Mouse (Mus musculus) frontal cortex, adult (tissue): ENCODE data around the gene Slc43a1.

Experiments used
- ATAC-seq: cut with Nextera tagmentation; 2 replicates; pipeline ENCODE4 v1.9.2; 2017; ENCODE audit warnings: mild to moderate bottlenecking, moderate library complexity, mixed read lengths; ENCODE audit not compliant: low TSS enrichment

Slc43a1 gene

DNA sequence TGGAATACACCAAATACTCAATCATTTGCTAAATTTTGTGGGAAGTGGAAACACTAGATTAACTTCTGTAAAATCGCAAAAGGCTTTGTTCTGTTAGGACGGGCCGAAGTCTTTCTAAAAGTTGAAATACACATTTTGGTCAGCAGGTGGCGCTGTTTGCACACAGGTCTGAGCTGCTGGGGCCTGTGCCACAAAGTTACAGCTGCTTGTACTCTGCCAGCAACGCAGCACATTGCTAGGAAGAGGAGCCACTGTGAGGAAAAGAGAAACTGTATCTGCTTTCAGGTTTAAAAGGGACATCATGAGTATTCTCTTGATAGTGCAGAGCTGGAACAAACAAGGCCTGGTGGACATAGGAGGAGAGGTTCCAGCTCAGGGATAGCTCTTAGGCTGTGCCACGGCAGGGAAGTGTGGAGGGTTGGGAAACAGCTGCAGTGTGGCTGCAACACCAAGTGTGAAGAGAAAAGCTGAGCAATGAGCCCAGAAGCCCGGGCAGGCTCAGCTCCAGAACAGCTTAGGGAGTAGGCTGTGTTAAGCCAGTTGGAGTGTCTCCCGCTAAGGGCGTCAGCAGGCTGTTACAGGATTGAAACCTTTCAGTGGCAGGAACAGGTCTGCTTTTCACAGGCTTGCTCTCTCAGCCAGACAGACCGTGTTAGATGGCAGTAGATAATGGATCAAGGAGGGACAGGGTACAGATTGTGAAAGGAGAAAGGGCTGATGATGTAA lies 6.8 kb upstream of the Slc43a1 start:
- peak; percentile 94 for ATAC-seq

DNA sequence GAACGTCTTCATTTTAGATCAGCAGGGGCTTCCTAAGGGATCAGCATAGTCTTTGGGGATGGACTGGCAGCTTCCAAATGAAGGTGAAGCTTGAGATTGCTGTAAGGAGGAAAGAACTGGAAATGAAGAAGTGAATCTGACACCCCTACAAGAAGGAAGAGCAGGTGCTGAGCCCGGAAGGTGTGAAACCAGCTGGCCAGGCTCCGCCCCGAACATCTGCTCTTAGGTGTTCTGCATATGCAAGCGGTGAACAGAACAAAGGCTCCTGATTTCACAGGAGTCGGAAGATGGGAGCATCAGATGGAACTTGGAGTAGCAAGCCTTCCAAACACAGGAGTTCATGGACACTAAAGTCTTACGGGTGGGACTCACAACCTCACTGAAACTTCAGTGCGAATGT lies 1.5 kb upstream of the Slc43a1 start:
- ATAC-seq = no peak

DNA sequence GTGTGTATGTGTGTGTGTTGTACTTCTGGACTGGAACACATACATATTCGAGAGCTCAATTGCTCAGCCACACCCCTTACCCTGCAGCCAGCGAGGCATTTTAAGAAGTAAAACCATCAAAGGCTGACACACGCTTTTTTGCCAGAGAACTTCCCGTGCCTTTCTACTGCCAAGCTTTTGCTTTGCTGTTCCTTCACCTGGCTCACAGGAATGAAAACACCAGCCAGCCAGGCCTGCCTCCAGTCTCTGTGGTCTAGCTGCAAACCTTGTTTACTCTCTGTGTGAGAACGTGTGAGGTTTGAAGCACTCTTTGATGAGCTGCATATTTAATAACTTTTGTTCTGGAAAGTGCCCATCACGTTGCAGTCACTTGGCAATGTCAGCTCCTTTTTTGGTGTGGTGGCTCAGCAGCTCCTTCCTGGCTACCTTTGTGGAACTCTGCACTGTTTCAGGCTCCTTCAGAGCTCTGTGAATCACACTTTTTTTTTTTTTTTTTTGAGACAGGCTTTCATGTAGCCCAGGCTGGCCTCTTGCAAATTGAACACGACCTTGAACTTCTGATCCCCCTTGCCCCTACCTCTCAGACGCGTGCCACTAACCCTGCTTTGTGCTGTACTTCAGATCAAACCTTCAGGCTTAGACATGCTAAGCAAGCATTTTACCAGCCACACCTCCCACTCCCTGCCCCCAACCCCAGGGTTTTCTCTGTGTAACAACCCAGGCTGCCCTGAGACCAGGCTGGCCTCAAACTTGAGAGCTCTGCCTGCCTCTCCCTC lies 645 bp upstream of the Slc43a1 start:
- no peak for ATAC-seq

DNA sequence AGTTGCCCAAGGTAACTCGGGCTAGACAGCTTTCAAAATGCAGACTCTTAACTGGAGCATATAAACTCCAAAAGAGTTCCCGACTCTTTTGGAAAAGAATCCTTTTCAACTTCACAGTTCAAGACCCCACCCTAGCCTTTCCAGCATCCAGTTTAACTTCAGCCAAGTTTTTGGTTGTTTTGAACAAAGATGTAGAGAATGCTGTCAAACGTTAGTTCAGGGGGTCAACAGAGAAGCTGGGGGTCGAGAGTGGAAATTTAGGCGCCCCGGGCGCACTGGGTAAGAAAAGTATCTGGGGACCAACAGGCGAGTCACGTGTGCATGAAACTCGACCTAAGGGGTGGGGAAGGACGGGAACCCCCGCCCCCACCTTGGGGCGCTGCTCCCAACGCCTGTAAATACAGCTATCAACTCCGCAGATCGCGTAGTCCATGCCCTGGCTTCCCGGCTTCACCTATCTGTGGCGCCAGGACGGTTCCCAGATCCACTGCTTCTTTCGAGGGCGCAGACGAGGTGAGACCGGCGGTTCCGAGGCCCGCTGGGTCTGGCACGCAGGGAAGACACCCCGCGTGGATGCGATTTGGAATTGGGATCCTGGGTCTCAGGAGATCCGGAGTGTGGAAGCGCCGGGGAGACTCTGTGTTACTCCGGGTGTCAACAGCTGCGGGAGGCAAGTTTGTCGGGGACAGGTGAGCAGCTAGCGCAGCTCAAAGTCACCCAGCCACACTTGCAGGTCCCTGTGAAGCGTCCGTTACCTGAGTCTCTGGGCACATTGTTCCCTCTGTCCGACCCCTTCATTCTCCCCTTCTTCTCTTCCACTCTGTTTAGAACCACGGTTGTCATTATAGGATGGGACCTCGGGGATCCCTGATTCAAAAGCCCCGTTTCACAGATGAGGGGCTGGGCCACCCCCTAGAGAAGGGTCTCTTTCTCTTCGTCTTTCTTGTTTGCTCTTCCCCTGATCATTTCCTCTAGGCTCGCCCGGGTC lies 637 bp downstream of the Slc43a1 start:
- no peak for ATAC-seq

DNA sequence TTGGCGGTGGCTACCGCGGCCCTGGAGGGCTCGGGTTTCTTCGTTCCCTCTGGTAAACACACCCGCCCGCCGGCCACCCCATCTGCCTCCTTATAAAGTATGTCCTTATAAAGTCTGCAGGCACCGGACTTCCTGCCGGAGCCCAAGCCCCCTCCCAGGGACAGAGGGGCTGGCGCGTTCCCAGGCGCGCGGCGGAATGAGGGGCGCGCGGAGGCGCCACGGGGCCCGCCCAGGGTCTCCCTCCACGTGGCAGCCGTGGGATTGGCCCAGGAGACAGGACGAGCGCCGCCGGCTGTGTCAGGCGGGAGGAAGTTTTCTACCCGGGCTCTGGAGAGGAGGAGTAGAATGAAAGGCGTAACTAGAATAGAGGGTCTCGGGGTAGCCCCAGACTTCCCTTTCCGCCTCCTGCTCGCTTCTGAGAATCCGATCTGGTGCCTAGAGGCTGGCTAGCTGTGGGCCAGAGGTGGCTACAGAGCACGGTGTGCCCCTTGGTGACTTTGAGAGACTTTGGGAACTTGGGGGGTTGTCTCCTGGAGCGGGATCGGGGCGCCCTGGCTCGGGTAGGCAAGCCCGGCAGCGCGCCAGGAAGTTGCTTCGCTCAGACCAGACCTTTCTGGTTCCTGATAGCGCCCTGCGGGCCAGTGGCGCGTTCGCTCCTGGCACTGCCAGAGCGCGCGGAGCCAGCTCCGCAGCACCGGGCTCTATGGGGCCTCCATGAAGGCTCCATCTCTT lies 1.5 kb downstream of the Slc43a1 start:
- ATAC-seq = peak; percentile 64

DNA sequence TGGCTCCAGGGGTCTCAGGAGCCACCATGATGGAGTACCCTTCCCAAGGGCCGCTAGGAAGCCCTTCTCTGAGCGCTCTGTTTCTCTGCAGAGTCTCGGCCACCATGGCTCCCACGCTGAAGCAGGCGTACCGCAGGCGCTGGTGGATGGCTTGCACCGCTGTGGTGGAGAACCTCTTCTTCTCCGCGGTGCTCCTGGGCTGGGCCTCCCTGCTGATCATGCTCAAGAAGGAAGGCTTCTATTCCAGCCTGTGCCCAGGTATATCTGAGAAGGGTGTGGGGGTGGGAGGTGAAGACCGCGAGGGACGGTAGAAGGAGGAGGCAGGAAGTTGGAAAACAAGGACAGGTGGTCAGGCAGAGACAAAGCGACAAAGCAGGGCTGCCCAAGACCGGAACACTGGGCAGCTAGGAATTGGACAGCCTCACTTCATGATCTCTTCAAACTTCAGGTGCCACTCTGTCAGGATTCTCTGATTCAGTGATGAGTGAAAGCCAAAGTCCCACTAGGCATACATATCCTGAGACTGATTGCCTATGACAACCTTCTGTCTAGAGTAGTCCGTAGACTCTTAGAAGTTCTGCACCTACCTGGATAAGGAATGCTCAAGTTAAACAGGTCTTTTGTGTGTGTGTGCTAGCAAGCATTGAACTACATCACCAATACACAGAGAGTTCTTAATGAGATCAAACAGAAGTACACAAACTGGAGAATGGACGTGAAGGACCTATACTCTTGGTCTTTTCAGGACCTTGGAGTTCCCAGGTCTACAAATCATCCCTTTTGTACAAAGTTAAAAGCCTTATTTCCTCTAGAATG lies 2.3 kb downstream of the Slc43a1 start:
- ATAC-seq = peak; percentile 72

DNA sequence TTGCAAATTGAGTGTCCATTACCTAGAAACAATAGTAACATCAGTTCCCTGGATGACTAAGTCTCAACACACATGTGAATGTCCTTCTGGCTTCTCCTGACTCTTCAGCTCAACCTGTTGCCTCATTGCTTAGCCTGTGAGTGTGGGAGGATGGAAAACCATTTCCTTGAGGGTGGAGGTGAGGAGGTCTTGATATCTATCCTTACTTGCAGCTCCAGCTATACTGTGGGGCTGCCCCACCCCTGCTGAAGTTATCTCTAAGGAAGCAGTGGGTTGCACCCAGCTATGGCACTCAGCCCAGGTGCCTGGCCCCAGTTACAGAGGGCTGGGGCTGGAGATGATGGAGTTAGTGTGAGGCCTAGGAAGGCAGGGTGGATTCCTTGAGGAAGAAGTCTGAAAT lies 3.3 kb downstream of the Slc43a1 start:
- no peak for ATAC-seq

DNA sequence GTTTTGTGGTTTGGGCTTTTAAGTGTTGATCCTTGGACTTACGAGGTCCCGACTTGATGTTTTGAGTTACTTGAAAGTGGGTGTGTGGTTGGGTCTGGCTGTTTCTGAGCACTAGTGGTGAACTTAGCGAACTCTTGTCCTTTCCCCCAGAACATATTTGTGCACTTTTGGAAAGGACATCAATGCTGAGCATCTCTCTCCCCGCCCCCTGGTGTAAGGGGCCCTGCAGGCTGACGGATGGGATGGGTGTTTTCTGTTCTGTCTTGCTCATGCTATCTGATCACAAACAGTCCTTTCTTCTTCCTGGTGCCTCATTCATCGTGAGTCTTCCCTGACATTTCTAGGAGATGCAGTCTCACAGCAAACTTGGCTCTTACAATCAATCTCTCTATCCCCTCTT lies 5.0 kb downstream of the Slc43a1 start:
- ATAC-seq = no peak

DNA sequence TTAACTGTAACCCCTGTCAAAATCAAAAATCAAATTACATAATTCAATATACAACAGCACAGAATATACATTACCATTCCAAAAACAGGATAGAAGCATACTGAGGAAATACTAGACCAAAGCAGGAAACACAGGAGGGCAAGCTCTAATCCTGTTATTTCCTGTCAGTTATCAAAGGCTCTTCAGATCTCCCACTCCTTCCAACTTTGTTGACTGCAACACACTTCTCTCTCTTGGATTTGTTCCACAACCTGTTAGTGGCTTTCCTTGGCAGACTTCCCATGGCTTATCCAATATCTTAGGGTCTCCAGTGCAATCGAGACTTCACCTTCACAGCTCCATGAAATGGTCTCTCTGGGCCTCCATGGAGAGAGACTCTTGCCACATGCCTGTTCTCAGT lies 6.6 kb downstream of the Slc43a1 start:
- ATAC-seq = no peak

DNA sequence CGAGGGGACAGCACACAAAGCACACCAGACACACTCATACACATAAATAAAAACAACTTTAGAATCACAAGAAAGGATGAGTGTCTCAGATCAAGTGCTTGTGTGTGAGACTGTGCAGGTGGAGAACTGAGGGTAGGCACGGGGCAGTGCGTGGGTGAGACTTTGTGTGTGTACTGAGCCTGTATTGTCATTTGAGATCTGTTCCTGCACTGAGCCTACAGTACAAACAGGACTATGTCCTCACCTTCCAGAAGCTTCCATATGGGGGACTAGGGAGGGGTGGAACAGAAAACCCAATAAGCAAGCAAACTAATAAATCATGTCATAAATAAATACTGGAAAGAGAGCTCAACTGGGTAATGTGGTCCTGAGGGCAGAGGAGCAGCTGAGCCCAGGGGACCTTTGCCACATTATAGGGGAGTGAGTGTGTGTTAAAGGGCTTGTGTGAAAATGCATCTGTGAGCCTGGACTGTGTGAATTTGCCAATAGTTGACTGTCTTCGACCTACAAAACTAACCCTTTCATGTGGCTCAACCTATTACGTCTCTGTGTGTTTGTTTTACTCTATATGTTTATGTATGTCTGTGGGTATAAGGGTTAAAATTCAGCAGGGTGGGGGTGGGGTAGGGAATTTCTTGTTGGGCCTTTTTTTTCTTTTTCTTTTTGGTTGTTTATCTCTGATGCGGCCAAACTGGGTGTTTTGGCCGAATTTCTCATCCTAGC lies 11.9 kb downstream of the Slc43a1 start:
- no peak for ATAC-seq

DNA sequence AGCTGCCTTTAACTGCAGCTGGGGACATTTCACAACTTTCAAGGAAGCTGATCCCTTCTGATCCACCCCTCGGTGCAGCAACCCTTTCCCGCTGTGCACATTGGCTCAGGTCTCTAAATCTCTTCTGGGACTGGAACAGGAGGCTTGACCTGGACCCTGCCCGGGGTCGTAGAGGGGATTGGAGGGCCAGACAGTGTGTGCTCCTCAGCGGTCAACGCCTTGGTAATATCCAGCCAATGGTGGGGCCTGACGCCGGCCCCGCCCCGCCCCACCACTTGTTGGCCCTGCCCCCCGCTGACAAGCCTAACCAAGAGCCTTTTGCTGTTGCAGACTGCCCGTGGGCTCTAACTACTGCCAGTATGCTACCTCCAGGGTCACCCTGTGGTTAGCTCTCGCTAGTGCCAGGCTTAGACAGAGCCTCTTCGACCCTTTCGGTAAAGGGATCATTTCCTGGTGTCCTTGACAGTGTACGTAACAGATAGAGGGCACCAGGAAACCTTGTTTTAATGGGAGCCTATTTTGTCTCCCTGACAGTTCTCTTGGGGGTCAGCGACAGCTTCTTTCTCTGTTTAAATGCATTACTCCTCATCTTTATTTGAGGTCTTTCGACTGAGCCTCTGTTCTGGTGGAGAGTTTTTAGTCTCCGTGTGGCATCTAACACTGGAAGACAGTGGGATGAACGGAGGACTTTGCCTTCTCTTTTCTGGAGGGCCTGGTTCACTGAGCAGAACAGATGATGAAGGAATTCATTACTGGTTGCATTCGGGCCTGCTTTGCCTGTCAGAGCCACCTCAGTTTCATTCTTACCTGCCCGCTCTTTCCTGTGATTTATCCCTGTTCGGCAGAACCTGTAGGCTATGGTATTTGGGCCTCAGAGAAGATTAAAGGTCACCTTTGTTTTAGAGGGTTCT lies 12.7 kb downstream of the Slc43a1 start:
- ATAC-seq = peak; percentile 35; the same call in 1 of the 2 replicates

DNA sequence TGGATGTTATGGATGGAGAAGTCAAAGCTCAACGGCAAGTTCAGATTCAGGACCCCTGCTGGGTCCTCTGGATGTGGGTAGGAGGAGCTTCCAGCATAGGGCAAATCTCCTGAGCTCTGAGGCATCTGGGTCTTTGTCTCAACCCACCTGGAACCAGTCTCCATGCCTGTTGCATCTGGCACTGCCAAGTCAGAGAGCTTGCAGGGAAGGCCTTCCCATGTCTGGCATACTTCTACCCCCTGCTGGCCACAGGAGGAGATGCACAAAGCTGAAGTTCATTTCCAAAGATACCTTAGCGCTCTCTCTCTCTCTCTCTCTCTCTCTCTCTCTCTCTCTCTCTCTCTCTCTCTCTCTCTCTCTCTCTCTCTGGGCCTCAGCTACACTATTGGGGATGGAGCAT lies 17.1 kb downstream of the Slc43a1 start:
- peak; percentile 97 for ATAC-seq

DNA sequence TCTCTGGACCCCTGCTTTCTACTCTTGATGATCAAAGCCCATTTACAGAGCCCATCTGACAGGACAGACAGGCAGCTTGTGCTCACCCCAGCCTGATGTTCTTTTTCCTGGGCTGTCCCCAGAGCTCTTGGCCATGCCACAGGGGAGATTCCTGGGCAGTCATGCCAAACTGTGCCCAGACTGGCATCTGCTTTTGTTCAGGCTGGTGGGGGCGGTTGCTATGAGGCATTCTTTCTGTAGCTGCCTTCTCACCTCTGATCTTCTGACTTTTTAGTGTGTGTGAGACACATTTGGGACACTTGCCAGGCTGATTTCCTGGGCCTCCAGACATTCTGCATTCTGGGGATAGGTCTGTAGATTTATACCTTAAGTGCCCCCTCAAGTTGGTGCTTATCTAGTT lies 19.9 kb downstream of the Slc43a1 start:
- ATAC-seq = no peak

DNA sequence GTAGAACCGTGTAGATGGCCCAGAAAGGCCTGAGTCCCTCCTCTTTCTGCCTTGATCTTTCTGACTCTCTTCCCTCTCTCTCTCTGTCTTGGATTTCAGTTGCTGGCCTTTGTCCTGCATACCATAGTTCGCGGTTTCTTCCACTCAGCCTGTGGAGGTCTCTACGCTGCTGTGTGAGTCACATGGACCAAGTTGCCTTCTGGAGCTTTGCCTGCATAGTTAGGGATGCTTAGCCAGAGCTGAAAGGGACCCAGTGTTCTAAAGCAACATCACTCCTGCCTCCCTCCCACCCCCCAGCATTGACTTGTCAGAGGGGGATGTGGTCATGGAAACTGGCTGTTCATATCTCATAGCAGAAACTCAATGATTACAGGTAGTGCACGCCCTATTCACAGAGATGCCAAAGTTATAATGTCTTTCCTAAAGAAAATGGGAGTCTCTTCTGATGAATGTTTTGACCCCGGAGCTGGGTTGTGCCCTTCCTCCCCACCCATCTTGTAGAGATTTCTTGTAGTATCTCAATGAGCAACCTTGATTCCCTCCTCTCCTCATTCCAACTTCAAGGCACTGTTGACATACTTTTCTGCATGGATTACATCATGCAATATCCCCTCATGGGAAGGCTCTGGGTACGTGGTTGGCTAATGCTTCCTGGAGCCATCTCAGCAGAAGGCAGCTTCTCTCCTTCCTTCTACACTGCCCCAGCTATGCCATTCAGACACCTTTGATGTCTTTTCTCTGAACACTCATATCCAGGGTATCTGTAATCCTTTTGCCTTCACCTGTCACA lies 21.5 kb downstream of the Slc43a1 start:
- ATAC-seq = no peak

DNA sequence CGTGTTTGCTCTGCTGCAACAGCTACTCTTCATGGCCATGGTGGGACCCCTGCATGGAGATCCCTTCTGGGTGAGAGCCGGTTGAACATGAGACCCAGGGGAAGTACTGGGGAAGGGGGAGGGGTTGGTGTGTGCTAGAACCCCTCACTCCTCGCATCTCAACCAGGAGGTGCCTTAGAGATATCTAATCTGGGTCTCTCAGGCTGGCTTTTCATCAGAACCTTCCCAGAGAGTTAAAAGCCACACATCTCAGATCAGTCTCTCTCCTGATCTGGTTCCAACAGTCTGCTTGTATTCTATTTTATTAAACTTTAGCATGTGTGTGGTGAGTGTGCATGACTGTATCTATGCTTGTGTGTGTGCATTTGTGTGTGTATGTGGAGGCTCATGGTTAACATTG lies 22.8 kb downstream of the Slc43a1 start:
- no peak for ATAC-seq

DNA sequence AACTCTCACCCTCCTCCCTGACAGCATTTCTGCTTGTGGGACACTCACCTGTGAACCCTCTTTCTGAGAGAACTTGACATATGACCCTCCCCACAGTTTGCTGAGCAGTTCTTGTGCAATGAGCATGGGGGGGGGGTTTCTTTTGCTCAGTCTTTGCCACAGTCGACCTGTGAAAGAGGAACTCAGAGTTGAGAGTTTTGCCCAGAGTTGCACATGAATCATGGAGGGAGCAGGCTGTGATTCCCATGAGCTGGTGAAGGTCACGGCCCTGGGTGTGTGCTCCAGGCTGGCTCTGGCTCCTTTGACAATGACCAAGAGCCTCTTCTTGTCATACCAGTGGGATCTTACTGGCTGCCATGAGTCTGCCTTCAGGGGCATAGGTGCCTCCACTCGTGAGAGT lies 23.6 kb downstream of the Slc43a1 start:
- no peak for ATAC-seq

DNA sequence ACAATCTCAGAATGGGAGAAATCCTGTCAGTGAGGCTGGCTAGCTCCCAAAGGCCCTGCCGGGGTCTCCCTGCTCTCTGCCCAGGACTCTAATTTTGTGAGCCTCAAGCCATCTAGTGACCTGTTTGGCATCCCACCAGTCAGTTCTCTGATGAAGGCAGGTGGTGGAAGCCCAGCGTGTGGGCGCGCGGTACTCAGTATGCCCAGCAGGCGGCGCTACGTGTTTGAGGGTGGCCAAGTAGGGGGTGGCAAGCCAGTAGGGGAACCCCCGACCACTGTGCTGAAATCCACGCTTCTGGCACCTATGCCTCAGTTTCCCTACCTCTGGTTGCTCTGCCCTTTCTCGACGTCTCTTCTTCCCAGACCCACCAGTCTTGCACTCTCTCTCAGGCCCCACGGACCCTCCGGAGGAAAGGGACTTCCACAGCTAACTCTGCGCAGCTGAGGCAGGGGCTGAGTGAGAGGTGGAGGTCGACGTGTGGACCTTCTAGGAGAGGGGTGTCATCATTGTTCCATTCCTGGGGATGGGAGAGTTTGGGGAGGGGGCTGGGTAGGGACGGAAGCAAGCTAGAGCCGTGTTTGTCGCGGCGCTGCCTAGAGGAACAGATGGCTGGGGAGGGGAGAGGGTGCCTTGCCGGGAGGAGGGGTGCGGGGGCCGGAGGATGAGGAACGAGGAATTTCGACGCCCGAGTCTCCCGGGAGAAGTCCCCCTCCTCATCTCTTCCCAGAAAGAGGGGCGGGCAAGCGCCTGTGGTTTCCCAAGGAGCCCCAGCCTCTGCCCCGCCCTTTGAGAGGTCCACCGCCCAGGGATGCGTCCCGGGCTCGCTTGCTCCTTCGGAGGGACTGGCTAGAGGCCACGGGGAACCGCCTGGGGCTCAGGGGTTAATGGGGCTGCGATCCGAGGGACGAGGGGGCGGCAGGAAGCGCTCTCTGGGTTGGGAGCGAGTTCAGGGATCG lies 27.2 kb downstream of the Slc43a1 start:
- peak; percentile 11; the same call in 1 of the 2 replicates for ATAC-seq
